Mouse (Mus musculus): ENCODE measurements at regions not wholly inside any gene's neighbourhood (a gene's known extent, or its start where the extent isn't known, plus 50 kb on each side); places are given as distances from the start of the nearest gene placed in this dataset.

GRCm38 (mm10) chr8:89476930-89477329 lies 433.0 kb upstream of the Sall1 start:
- TF ChIP-seq CTCF (IDR thresholded peaks at IDR 0.05; ENCODE audit: low read depth), result no peak
- TF ChIP-seq EP300 (IDR thresholded peaks at IDR 0.05; ENCODE audit: low read depth), result no peak

Data from heart, postnatal 0 days (tissue).